Mouse (Mus musculus) right cerebral cortex, postnatal 25 days (tissue): ENCODE measurements around the gene Brpf3.
"Not testable (repeated sequence)": the region's sequence is repeated elsewhere in the genome, so short reads cannot be mapped to it uniquely, and the experiment has no call there.

Source experiments
- DNase-seq: peaks from one replicate; pipeline ENCODE4 v3.0.0; 2022

Brpf3 gene

GRCm38 (mm10) chr17:28800671-28801412, at the start of gene Brpf3:
Gene Brpf3 (plus strand): TSS chr17:28801090.
- DNase-seq = peak; percentile 82

- DNase-seq = no peak
Observed at GRCm38 (mm10) chr17:28756447-28756846, 44.4 kb upstream of the Brpf3 start.

DNA sequence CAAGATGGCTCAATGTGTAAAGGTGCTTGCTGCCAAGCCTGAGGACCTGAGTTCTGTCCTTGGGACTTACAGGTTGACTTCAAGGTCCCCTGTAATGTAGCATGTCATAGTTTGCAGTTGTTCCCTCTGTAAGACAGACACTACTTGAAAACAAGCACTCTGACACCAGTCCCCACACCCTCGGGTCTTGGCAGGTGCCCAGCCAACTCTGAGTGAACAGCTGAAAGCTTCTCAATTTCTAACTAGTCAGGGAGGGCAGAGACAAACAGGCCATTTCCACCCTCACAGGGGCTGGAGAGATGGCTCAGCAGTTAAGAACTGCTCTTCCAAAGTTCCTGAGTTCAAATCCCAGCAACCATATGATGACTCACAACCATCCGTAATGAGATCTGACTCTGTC, 43.4 kb upstream of the Brpf3 start:
- no peak for DNase-seq

DNA sequence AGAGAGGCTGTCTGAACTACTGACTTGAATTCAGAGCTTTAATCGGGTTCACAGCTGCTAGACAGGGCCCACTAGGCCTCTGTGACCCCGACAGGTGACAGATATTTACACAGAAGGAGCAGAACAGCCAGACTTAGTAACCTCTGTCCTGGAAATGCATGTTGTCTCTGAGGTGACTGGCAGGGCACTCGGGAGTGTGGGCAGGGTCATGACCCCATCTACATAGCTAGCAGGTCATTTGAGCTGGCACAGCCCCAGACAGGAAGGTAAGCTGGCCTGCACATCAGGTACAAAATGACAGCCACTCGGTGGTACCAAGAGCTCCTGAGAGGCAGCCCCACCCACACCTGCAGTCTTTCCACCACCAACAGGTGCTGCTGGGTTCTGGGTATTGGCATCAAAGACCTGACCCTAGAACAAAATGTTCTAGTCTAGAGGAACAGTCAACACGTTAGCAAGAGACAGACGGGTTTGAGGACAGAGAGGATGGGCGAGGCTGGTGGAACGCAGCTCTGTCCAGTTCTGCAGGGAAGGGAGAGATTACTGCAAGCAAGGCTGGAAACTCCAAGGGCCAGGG, 40.1 kb upstream of the Brpf3 start:
- no peak for DNase-seq

DNA sequence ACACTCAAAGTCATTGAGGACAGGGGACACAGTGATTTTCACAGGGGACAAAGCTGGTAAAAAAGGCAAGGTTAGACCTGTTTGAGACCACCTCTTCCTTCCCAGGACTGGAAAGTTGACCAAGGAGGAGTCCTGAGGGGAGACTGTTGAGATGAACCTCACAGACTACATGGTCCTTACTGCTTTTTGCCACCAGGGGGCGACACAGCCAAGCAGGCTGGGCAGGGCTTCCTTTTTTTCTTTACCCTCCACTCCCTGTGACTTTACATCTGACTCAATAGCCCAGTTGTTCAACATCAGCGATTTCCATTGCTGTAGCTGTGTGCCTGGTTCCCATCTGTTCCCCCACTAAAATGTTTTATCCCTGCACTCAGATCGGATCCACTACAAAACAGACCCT, 39.0 kb upstream of the Brpf3 start:
- DNase-seq = peak; percentile 58

GRCm38 (mm10) chr17:28766203-28766602, 34.7 kb upstream of the Brpf3 start:
- DNase-seq = no peak

DNA sequence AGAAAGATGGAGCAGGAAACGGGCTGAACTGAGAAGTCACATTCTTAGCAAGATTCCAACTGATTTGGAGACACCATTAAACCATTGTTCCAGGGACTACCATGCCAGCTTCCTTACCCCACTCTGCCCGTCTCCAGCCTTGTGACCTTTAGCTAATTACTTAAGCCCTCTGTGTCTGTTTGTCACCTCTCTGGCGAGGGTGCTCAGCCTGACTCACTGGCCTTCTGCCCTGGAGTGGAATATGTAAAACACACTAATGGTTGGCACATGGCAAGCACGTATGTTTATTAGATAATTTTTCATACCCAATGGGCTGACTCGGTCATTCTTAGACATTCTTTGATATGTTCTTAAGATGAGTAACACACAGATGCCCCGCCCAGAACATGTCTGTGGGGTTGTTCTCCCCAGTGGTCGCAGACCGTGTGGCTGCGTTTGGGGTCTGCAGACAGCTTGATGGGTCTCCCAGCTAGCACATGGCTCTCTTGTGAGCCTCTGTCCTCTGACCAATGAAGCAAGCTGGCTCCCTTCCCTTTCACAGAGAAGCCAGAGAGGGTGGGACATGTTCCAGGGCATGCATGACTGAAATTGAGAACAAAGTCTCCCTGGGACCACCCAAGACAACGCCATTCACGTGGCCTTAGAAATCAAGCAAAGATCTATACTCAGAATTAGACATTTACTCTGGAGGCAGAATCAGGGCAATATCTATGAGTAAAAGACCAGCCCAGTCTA, 33.9 kb upstream of the Brpf3 start:
- no peak for DNase-seq

- no peak for DNase-seq
Observed at GRCm38 (mm10) chr17:28769121-28769874, 31.6 kb upstream of the Brpf3 start, which contains the start of gene Mapk13. Gene Mapk13 (plus strand): TSS chr17:28769297.

- DNase-seq = no peak
Observed at GRCm38 (mm10) chr17:28769875-28770421, 30.9 kb upstream of the Brpf3 start.

GRCm38 (mm10) chr17:28771289-28771688, 29.6 kb upstream of the Brpf3 start:
- DNase-seq = no peak

DNA sequence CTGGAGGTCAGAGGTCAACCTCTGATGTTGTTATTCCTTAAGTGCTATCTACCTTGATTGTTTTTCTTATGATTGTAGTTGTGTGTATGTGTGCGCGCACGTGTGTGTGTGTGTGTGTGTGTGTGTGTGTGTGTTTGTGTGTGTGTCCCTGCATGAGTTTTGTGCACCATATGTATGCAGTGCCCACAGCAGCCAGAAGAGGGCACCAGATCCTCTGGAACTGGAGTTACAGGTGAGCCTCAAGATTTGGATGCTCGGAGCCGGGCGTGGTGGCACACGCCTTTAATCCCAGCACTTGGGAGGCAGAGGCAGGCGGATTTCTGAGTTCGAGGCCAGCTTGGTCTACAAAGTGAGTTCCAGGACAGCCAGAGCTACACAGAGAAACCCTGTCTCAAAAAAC, 26.6 kb upstream of the Brpf3 start:
- DNase-seq = not testable (repeated sequence)

- DNase-seq = no peak
Observed at GRCm38 (mm10) chr17:28775161-28775560, 25.7 kb upstream of the Brpf3 start.

DNA sequence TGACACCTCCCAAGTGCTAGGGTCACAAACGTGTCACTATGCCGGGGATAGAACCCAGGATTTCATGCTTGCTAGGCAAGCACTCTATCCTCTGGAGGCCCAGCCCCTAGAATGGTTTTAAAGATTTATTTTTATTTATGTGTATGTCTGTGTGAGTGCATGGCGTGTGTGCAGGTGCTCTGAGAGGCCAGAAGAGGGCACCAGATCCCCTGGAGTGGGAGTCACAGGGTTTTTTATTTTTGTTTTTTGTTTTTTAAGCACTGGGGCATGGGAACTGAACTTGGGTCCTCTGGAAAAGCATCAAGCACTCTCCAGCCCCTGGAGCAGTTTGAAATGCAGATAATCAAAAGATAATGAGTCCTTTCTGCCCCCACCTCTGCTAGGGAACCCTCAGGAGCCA, 24.1 kb upstream of the Brpf3 start:
- DNase-seq = no peak

DNA sequence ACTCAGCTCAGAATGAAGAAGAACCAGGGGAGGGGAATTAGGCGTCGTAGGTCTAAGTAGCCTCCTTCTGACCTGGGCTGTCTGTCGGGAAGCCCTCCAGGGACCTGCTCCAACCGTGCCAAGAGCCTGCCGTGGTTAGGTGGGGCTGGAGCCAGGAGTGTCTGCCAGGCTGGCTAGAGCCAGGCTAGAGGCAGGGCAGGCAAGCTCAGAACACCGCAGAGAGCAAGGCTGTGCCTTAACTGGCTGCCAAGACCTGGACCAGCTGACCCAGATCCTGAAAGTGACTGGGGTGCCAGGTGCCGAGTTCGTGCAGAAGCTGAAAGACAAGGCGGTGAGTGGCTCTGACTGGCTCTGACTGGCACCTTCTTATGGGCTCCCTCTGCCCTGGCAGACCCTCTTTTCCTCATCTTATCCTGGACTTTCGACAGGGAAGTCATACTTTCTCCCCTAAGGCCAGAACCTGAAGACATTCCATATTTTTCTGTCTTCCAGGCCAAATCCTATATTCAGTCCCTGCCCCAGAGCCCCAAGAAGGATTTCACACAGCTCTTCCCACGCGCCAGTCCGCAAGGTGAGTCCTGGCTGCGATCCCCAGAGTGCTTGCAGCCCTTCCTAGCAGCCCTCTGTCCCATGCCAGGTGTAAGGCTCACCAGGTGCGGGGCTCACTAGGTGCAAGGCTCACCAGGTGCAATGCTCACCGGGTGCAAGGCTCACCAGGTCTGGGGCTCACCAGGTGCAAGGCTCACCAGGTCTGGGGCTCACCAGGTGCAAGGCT, 23.5 kb upstream of the Brpf3 start:
- DNase-seq = no peak

DNA sequence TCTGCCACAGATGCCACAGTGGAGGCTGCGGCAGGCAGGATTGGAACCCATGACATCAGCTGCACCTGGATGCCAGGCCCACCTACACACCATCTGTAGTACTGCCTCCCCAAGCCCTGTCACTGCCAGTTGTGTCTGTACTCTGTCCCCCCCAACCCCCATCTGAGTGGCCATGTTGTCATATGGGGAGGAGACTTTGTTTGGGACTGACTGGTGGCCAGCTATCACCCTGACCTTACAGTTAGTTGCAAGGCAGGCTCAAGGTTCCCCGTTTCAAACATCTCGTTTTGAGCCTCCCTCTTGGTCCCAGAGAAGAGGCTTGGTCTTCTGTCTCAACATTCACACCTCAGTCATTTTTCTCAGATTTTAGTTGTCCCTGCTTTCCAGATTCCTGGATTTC, 21.2 kb upstream of the Brpf3 start:
- DNase-seq = no peak

DNA sequence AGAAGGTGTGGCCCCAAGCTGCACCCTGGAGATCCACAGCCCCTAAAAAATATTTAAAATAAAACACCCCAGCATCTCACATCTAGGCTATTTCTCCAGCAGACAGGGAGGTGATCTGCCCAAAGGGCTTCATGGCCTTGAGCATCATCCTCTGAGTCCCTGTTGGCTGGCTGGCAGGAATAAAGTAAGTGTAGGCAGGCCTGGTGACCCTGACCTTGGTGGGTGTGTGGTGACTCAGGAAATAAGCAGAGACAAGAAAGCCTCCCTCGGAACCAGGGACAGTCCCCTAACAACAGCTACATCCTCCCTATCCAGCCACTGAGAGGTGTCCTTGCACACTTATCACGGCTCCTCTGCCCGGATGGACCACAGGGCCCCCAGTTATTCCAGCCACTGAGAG, 20.1 kb upstream of the Brpf3 start:
- DNase-seq = no peak

- no peak for DNase-seq
Observed at GRCm38 (mm10) chr17:28781290-28782045, 19.4 kb upstream of the Brpf3 start.

GRCm38 (mm10) chr17:28785036-28785435, 15.9 kb upstream of the Brpf3 start:
- DNase-seq = no peak

DNA sequence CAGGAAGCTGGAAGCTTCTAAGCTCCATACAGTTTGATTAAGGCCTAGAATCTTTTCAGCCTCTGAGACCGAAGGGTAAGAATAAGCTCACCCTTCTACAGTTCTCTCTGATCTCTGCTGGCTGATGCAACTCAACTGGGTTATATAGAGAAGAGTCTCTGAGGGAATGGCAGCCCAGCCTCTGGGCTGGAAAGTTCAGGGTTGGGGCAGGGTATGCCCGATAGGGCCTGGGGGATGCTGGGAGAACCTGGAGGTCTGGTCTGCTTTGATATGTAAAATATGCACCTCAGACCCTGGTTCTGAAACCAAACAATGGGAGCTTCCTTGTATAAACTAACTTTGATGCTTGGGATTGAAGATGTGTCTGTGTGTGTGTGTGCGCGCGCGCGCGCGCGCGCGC, 13.4 kb upstream of the Brpf3 start:
- no peak for DNase-seq

DNA sequence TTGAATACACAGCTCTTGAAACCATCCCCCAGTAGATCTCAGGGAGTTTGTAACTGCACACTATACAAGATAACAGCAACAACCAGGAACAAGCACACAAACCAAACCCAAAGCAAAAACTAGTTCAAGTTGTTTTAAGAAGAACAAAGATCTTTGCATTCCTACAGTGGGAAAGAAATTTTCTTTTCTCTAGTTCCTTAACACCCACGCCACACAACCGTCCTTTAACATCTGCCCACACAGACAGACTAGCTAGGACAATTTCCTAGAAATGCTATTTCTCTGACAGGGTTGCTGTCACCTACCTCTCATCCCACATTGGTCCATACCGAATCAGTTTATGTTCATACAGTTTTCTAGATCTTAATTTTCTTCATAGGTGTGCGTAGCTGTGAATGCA, 3.9 kb upstream of the Brpf3 start:
- DNase-seq = no peak
